Mouse (Mus musculus): ENCODE measurements around the gene Hist1h2ab. TPM values are rescaled to one million over a fixed set of nuclear protein-coding genes. Genes with fewer than 3 reads are reported as not detected.
A peak's percentile ranks its signal among the peaks of the same experiment; 100 is the strongest.

Gene Hist1h2ab
- total RNA-seq, 4 experiments from 2014 or later, result 2.4 to 8.4 (median 4.0) TPM; not detected in 1

DNA sequence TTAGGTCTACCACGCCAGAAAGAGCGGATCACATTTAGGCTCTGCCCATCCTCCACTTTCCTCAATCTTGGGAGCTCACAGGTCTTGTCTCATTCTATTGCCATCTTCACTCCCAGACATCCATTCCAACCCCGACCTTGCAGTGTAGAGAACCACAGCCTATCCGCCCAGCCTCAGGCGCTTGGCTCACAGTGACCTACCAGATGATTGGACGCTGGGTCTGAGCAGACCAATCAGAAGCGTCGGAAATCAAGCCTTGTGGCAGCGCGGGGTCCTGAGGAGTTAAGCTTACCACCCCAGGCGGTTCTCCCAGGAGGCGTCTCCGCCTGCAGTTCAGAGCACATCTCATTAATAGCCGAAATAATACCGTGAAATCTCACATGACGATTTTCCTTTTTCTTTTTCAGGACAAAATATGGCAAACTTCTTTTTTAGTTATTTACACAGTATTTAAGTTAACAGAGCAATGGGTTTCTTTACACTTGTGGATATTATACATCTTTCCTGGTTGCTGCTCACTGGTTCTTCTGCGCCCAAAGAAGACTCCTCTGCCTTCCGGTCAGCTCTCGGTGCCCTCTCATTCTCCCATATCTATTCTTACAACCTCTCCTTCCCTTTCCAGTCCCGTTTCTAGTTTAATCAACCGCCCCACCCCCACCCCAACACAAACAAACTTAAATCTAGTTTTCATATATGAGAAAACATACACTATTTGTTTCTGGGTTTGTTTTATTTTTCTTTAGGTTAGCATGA lies 21.8 kb downstream of the Hist1h2ab start:
- DNase-seq (ENCODE audit: low spot score), result no peak

GRCm38 (mm10) chr13:23778339-23778738 lies 27.4 kb downstream of the Hist1h2ab start:
- no peak for DNase-seq (ENCODE audit: low spot score)

DNA sequence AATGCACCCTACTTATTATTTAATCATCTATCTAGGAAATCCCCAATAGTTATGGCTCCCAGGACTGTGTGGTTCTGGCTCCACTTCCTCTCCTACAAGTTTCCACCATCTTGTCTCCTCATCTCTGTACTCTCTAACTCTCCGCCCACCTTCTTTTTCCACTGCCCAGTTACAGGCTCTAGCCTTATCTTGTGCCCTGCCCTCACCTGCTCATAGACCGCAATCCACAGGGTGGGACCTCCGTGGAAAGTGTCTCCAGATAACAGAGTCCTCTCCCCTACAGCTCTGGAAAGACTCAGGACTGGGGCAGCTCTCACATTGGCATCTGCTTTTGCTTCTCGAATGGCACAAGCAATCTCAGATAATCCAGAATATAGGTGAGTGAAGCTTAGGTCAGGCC lies 28.1 kb downstream of the Hist1h2ab start:
- no peak for DNase-seq (ENCODE audit: low spot score)

- DNase-seq (ENCODE audit: low spot score), result peak; percentile 24
Measured at GRCm38 (mm10) chr13:23792520-23792919, 41.6 kb downstream of the Hist1h2ab start.

DNA sequence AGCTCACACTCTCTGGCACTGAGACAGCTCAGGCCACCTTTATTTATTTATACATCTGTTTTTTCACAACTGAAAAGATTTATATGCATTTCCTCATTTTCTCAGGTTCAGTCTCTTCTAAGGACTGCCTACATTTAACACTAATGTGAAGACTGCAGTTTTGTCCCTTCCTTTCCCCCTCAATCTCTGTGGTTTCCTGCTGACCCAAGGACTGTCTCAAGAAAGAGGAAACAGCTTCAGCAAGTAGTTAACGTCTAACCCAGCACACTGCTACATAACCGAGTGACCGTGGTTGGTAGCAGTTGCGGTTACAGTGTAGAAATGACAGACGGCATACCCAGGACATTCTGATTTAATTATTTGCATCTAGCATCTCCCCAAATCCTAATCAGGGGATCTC lies 48.5 kb downstream of the Hist1h2ab start:
- DNase-seq (ENCODE audit: low spot score), result no peak

Small RNA genes lying within 50 kb of the gene (microRNA-seq; reads per million reads assigned to microRNA genes)
- not detected for gene Gm44314
- gene Gm44484, result not detected

Other genes with a start within 250 kb of the Hist1h2ab start
- 100 to 1,000 TPM; 231 to 254 (median 246) TPM for gene Hist1h4h, start 220.1 kb upstream of the Hist1h2ab start, total RNA-seq (2022)
- gene Hist1h2af, start 217.2 kb upstream of the Hist1h2ab start, total RNA-seq (2022), result 10 to 100 TPM in 1 of 4 experiments, 1 to 10 TPM in 3; 2.4 to 17.9 (median 5.5) TPM
- gene Hist1h3g, start 215.7 kb upstream of the Hist1h2ab start, total RNA-seq (2022), result 1 to 10 TPM; 3.4 to 5.0 (median 3.8) TPM
- gene Hist1h2bh, start 207.7 kb upstream of the Hist1h2ab start, total RNA-seq (2022), result 1 to 10 TPM in 2 of 4 experiments, under 1 TPM in 2; 0.91 to 1.3 (median 1.1) TPM
- gene Hist1h3f, start 207.1 kb upstream of the Hist1h2ab start, total RNA-seq (2022), result 1 to 10 TPM; 4.6 to 6.3 (median 5.7) TPM
- gene Hist1h4f, start 199.5 kb upstream of the Hist1h2ab start, total RNA-seq (2022), result 10 to 100 TPM; 18.8 to 31.0 (median 26.5) TPM
- gene Hist1h1d, start 197.9 kb upstream of the Hist1h2ab start, total RNA-seq (2022), result 1 to 10 TPM; 1.2 to 1.5 (median 1.4) TPM
- 10 to 100 TPM; 13.1 to 17.7 (median 13.5) TPM for gene Hist1h3e, start 188.8 kb upstream of the Hist1h2ab start, total RNA-seq (2022)
- gene Hist1h2ae, start 179.9 kb upstream of the Hist1h2ab start, total RNA-seq (2022), result 1 to 10 TPM in 3 of 4 experiments, not detected in 1; 1.4 to 4.9 (median 1.6) TPM
- 10 to 100 TPM; 18.1 to 34.4 (median 24.0) TPM for gene Hist1h2bg, start 179.7 kb upstream of the Hist1h2ab start, total RNA-seq (2022)
- gene Hist1h2bf, start 176.9 kb upstream of the Hist1h2ab start, total RNA-seq (2022), result 10 to 100 TPM in 2 of 4 experiments, 1 to 10 TPM in 2; 5.9 to 13.7 (median 10.7) TPM
- gene Hist1h2ad, start 176.7 kb upstream of the Hist1h2ab start, total RNA-seq (2022), result 1 to 10 TPM; 1.8 to 4.3 (median 2.7) TPM
- gene Hist1h3d, start 175.4 kb upstream of the Hist1h2ab start, total RNA-seq (2022), result 1 to 10 TPM; 1.1 to 4.0 (median 2.0) TPM
- gene Hist1h4d, start 169.5 kb upstream of the Hist1h2ab start, total RNA-seq (2022), result 10 to 100 TPM; 42.4 to 50.0 (median 46.1) TPM
- 10 to 100 TPM; 11.6 to 13.8 (median 12.6) TPM for gene Hist1h2be, start 130.0 kb upstream of the Hist1h2ab start, total RNA-seq (2022)
- 10 to 100 TPM; 27.4 to 44.8 (median 35.5) TPM for gene Hist1h1e, start 128.6 kb upstream of the Hist1h2ab start, total RNA-seq (2022)
- 1 to 10 TPM; 1.1 to 1.6 (median 1.3) TPM for gene Hist1h2ac, start 67.2 kb upstream of the Hist1h2ab start, total RNA-seq (2022)
- 10 to 100 TPM; 74.6 to 82.2 (median 76.6) TPM for gene Hist1h2bc, start 66.9 kb upstream of the Hist1h2ab start, total RNA-seq (2022)
- under 1 TPM in 1 of 4 experiments, not detected in 3; 0.30 TPM for gene Hist1h1t, start 55.3 kb upstream of the Hist1h2ab start, total RNA-seq (2022)
- 10 to 100 TPM; 37.9 to 55.9 (median 45.3) TPM for gene Hist1h4c, start 52.7 kb upstream of the Hist1h2ab start, total RNA-seq (2022)
- gene Hfe, start 40.3 kb upstream of the Hist1h2ab start, total RNA-seq (2022), result 10 to 100 TPM; 58.1 to 66.0 (median 61.5) TPM
- gene Hist1h1c, start 12.3 kb upstream of the Hist1h2ab start, total RNA-seq (2022), result 100 to 1,000 TPM; 145 to 209 (median 187) TPM
- gene Hist1h3c, start 5.5 kb upstream of the Hist1h2ab start, total RNA-seq (2022), result 1 to 10 TPM in 2 of 4 experiments, under 1 TPM in 1, not detected in 1; 0.82 to 5.6 (median 2.3) TPM
- 1 to 10 TPM; 2.6 to 6.9 (median 4.0) TPM for gene Hist1h2bb, start 4.4 kb upstream of the Hist1h2ab start, total RNA-seq (2022)
- gene Hist1h3b, start 1.1 kb downstream of the Hist1h2ab start, total RNA-seq (2022), result 10 to 100 TPM in 1 of 4 experiments, 1 to 10 TPM in 3; 2.4 to 16.9 (median 4.5) TPM
- gene Hist1h4b, start 5.9 kb downstream of the Hist1h2ab start, total RNA-seq (2022), result 1 to 10 TPM; 5.4 to 9.6 (median 6.8) TPM
- 10 to 100 TPM in 1 of 4 experiments, 1 to 10 TPM in 3; 4.1 to 10.2 (median 5.4) TPM for gene Hist1h4a, start 10.1 kb downstream of the Hist1h2ab start, total RNA-seq (2022)
- gene Hist1h3a, start 11.3 kb downstream of the Hist1h2ab start, total RNA-seq (2022), result 1 to 10 TPM; 1.8 to 10.0 (median 6.6) TPM
- 1 to 10 TPM; 3.3 to 5.0 (median 4.0) TPM for gene Hist1h1a, start 12.5 kb downstream of the Hist1h2ab start, total RNA-seq (2022)
- gene Trim38, start 18.8 kb downstream of the Hist1h2ab start, total RNA-seq (2022), result not detected
- not detected for gene Slc17a2, start 55.9 kb downstream of the Hist1h2ab start, total RNA-seq (2022)
- not detected for gene Slc17a3, start 88.3 kb downstream of the Hist1h2ab start, total RNA-seq (2022)
- gene Slc17a1, start 116.6 kb downstream of the Hist1h2ab start, total RNA-seq (2022), result not detected
- not detected for gene Slc17a4, start 163.9 kb downstream of the Hist1h2ab start, total RNA-seq (2022)
- not detected for gene Hist1h2ba, start 183.0 kb downstream of the Hist1h2ab start, total RNA-seq (2022)
- not detected for gene Hist1h2aa, start 183.3 kb downstream of the Hist1h2ab start, total RNA-seq (2022)
- gene Scgn, start 240.1 kb downstream of the Hist1h2ab start, total RNA-seq (2022), result not detected

Measured in heart, adult 8-10 months (tissue).